Comparison of ENCODE assay signal across 8 mouse cellular contexts in the genomic region with DNA sequence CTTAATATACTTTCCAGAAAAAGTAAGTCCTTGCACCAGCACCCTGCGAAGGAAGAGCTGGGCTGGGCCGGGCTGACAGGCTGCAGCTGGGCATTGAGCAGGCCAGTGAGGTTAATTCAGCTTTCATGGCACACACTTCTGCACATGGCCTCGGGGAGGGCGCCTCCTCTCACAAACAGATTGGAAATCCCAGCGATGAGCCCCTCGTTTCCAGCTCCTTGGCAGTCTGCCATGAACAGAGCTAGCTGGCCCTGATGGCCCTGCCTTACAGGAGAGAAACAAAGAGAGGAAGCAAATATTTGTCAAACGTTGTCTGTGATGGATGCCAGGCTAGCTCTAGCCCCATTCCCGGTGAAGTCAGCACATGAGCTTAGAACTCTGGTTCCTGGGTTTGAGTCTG.
DNase-seq lines count a peak whose midpoint lies in the region; ATAC-seq and TF ChIP-seq lines count a peak whose summit lies in the region.

No protein-coding gene starts in this region.

- H3K27ac ChIP-seq in kidney, embryonic 14.5 days (ENCODE audit: low read depth, low read length) = no peak overlapping the region
- no peak overlapping the region for H3K27ac ChIP-seq in kidney, adult 2 months (ENCODE audit: insufficient read depth, low read depth, low read length)
- H3K27ac ChIP-seq in forebrain, embryonic 15.5 days (replicated peaks) = peak overlapping the region; percentile 79
- peak overlapping the region; percentile 92 for H3K27ac ChIP-seq in neural tube, embryonic 13.5 days (replicated peaks)

- no peaks in the 10 kb centered on the region for H3K27me3 ChIP-seq in kidney, embryonic 14.5 days (ENCODE audit: control insufficient read depth, insufficient read depth, low read length)
- no peaks in the 10 kb centered on the region for H3K27me3 ChIP-seq in kidney, adult 2 months (replicated peaks; ENCODE audit: control insufficient read depth, insufficient read depth, low read length)
- H3K27me3 ChIP-seq in forebrain, embryonic 15.5 days = no peaks in the 10 kb centered on the region
- no peaks in the 10 kb centered on the region for H3K27me3 ChIP-seq in neural tube, embryonic 13.5 days

- no peaks in the 10 kb centered on the region for H3K36me3 ChIP-seq in kidney, embryonic 14.5 days (ENCODE audit: control insufficient read depth, insufficient read depth, low read length)
- no peaks in the 10 kb centered on the region for H3K36me3 ChIP-seq in kidney, adult 2 months (ENCODE audit: control insufficient read depth, insufficient read depth, low read length)
- no peaks in the 10 kb centered on the region for H3K36me3 ChIP-seq in forebrain, embryonic 15.5 days
- peaks cover 12% of the 10 kb centered on the region; the same call in 1 of the 2 replicates for H3K36me3 ChIP-seq in neural tube, embryonic 13.5 days

- H3K9me3 ChIP-seq in kidney, embryonic 14.5 days (ENCODE audit: control insufficient read depth, low read length) = no peaks in the 10 kb centered on the region
- no peaks in the 10 kb centered on the region for H3K9me3 ChIP-seq in forebrain, embryonic 15.5 days
- H3K9me3 ChIP-seq in neural tube, embryonic 13.5 days = no peaks in the 10 kb centered on the region

- no peaks in the 10 kb centered on the region for H3K4me1 ChIP-seq in kidney, embryonic 14.5 days (ENCODE audit: control insufficient read depth, insufficient read depth, low read length)
- H3K4me1 ChIP-seq in kidney, adult 2 months (ENCODE audit: control insufficient read depth, insufficient read depth, low read length) = no peaks in the 10 kb centered on the region
- peaks cover 25% of the 10 kb centered on the region for H3K4me1 ChIP-seq in forebrain, embryonic 15.5 days
- peaks cover 30% of the 10 kb centered on the region for H3K4me1 ChIP-seq in neural tube, embryonic 13.5 days (replicated peaks)

- no peak overlapping the region for H3K4me3 ChIP-seq in kidney, embryonic 14.5 days (ENCODE audit: low read length)
- H3K4me3 ChIP-seq in kidney, adult 2 months (ENCODE audit: insufficient read depth, low read depth, low read length) = no peak overlapping the region
- no peak overlapping the region for H3K4me3 ChIP-seq in forebrain, embryonic 15.5 days
- H3K4me3 ChIP-seq in neural tube, embryonic 13.5 days = no peak overlapping the region

- H3K9ac ChIP-seq in kidney, embryonic 14.5 days (ENCODE audit: low read depth, low read length) = no peak overlapping the region
- H3K9ac ChIP-seq in forebrain, embryonic 15.5 days (replicated peaks) = no peak overlapping the region
- no peak overlapping the region for H3K9ac ChIP-seq in neural tube, embryonic 13.5 days

- intact Hi-C loops in left cerebral cortex, postnatal 10 days (cut with DNase I) = no loop called here

- 33% methylated on average over 8 of the region's 8 CpGs for WGBS in kidney, embryonic 14.5 days
- WGBS in kidney, adult 2 months = 25% methylated on average over 8 of the region's 8 CpGs
- 7% methylated on average over 8 of the region's 8 CpGs for WGBS in forebrain, embryonic 15.5 days
- 13% methylated on average over 8 of the region's 8 CpGs for WGBS in neural tube, embryonic 13.5 days

- peak; percentile 49; the same call in 1 of the 2 replicates for ATAC-seq in kidney, embryonic 14.5 days (ENCODE audit: low FRiP score, low TSS enrichment)
- peak; percentile 73 for ATAC-seq in forebrain, embryonic 15.5 days (replicated peaks)
- peak; percentile 82 for ATAC-seq in neural tube, embryonic 13.5 days (ENCODE audit: low read depth)

- no peak for TF ChIP-seq CTCF in kidney, adult 2 months (conservative IDR thresholded peaks at IDR 0.05; ENCODE audit: insufficient read depth, insufficient read length, low read depth, low read length)

- no peak for DNase-seq in kidney, adult 2 months
- peak; percentile 23 for DNase-seq in cerebellum, adult 9-11 months
- DNase-seq in left cerebral cortex, postnatal 10 days (ENCODE audit: extremely low spot score in 1 of 2, low spot score in 2 of 2) = peak; percentile 69 to 81
- no peak for DNase-seq in urinary bladder, postnatal 25 days (ENCODE audit: low spot score)
- DNase-seq in gastrocnemius, postnatal 25 days = no peak

- H3K4me2 ChIP-seq in kidney, embryonic 14.5 days (replicated peaks; ENCODE audit: low read depth, low read length) = no peak overlapping the region
- no peak overlapping the region for H3K4me2 ChIP-seq in forebrain, embryonic 15.5 days (replicated peaks)
- H3K4me2 ChIP-seq in neural tube, embryonic 13.5 days = no peak overlapping the region

- no peak for TF ChIP-seq POLR2A in kidney, adult 2 months (IDR thresholded peaks at IDR 0.05; ENCODE audit: low read depth, low read length)

Comparison
In these comparisons a context has a peak if more than half of its experiments do, and no peak if none do; other contexts are left out.
1. H3K27ac ChIP-seq: peak in forebrain, embryonic 15.5 days (single experiment) and neural tube, embryonic 13.5 days (single experiment); none in kidney, embryonic 14.5 days (single experiment) and kidney, adult 2 months (single experiment).
2. DNase-seq: peak in cerebellum, adult 9-11 months (single experiment) and left cerebral cortex, postnatal 10 days (2 of 2); none in kidney, adult 2 months (single experiment), urinary bladder, postnatal 25 days (single experiment) and gastrocnemius, postnatal 25 days (single experiment).
3. Peak in every context shown above with its lines, with median percentiles within 50 percentile points of each other: ATAC-seq.